Comparison of ENCODE assay signal across 22 mouse cellular contexts in the genomic region with DNA sequence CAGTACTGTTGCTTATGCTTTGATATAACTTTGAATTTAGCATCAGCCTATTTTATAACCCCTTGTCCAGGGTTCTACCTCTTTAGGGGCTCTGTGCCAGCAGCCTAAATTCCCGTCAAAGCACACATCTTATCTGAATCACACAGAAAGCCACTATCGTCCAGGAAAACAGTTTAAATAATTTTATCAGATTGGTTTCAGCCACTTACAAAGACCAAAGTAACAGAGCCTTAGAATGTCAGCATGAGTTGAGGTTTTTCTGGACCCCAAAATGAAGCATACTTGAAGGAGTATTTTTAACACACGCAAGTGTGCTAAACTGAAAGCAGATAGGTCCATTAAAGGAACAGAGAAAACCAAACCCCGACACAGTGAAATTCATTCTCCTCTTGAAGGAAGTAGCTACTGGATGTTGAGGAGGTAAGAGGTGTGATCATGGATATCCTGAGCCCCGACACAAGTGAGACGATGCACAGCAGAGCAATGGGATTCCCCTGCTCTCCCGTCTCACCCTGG. TPM values are rescaled to one million over a fixed set of nuclear protein-coding genes. Genes with fewer than 3 reads are reported as not detected.
A peak's percentile ranks its signal among the peaks of the same experiment; 100 is the strongest.
DNase-seq lines count a peak whose midpoint lies in the region; ATAC-seq and TF ChIP-seq lines count a peak whose summit lies in the region.
"Not testable (repeated sequence)": the region's sequence is repeated elsewhere in the genome, so short reads cannot be mapped to it uniquely, and the experiment has no call there.
"Had no signal": no experiment of that assay in that cellular context is flagged by ENCODE, and none has a peak within 500 bp of the region (broad histone marks: within the 10 kb centered on the region; RNA-seq: fewer than 3 reads in every experiment).

No protein-coding gene starts in this region.

- H3K4me2 ChIP-seq in limb, embryonic 11.5 days (ENCODE audit: low read depth, severe bottlenecking), result not testable (repeated sequence)

- H3K9ac ChIP-seq in limb, embryonic 11.5 days (ENCODE audit: low read length), result not testable (repeated sequence)

- H3K27ac ChIP-seq in limb, embryonic 11.5 days (replicated peaks; ENCODE audit: low read depth, low read length), result not testable (repeated sequence)

- 82% methylated on average over 7 of the region's 7 CpGs for WGBS in limb, embryonic 11.5 days

- TF ChIP-seq CTCF in G1E (IDR thresholded peaks at IDR 0.05; ENCODE audit: low read depth, low read length), result not testable (repeated sequence)

- peak; percentile 18 for DNase-seq in 416B (ENCODE audit: low read depth)
- DNase-seq in G1E (ENCODE audit: low spot score), result not testable (repeated sequence)
- DNase-seq in limb, embryonic 11.5 days (ENCODE audit: low spot score), result peak; percentile 11

- not testable (repeated sequence) for H3K36me3 ChIP-seq in G1E (replicated peaks); limb, embryonic 11.5 days (ENCODE audit: control insufficient read depth, insufficient read depth, low read length)

- not testable (repeated sequence) for H3K27me3 ChIP-seq in G1E (ENCODE audit: insufficient read depth, low read length); limb, embryonic 11.5 days (ENCODE audit: control insufficient read depth, insufficient read depth, low read length)

- H3K9me3 ChIP-seq in G1E (replicated peaks); limb, embryonic 11.5 days (ENCODE audit: control insufficient read depth, low read length): not testable (repeated sequence)

- H3K4me1 ChIP-seq in G1E (ENCODE audit: insufficient read depth, low read depth, low read length); limb, embryonic 11.5 days (ENCODE audit: control insufficient read depth, insufficient read depth, low read length): not testable (repeated sequence)

- H3K4me3 ChIP-seq in G1E (ENCODE audit: low read depth, low read length); limb, embryonic 11.5 days (ENCODE audit: low read depth, low read length): not testable (repeated sequence)

- 0 out of 2 replicates have a peak, but pooled peaks have one; percentile 12 for ATAC-seq in G1E (ENCODE audit: extremely low read depth, insufficient number of reproducible peaks, low FRiP score, poor library complexity, severe bottlenecking)
- peak; percentile 36 for ATAC-seq in common myeloid progenitor, adult 5-6 weeks (replicated peaks; ENCODE audit: low read depth, poor library complexity, severe bottlenecking)
- not testable (repeated sequence) for ATAC-seq in limb, embryonic 11.5 days (ENCODE audit: insufficient number of reproducible peaks, low FRiP score, low TSS enrichment, low read depth)
- peak; percentile 38; the same call in 1 of the 2 replicates for ATAC-seq in megakaryocyte-erythroid progenitor cell, adult 5-6 weeks (replicated peaks; ENCODE audit: low FRiP score, low TSS enrichment, poor library complexity, severe bottlenecking)

RNA-seq across cellular contexts. Expression of a gene that starts 20.0 kb away (rescaled TPM):
- total RNA-seq in G1E (2014; fragmentation: Nextera tagmentation), result not detected in 2 replicates
- not detected in 2 replicates for total RNA-seq in G1E (2017)
- polyA plus RNA-seq in G1E (2012), result not detected in 2 replicates
- 0.37 TPM in 1 of 2 replicates, not detected in the other for total RNA-seq in common myeloid progenitor, adult 5-6 weeks (2017)
- 1.5 and 1.7 TPM in 2 replicates for polyA plus RNA-seq in limb, embryonic 11.5 days (2014; fragmentation: Nextera tagmentation; extraction: Ambion mirVana)
- 0.70 and 1.1 TPM in 2 replicates for total RNA-seq in megakaryocyte-erythroid progenitor cell, adult 5-6 weeks (2014; fragmentation: Nextera tagmentation)
- total RNA-seq in megakaryocyte-erythroid progenitor cell, adult 5-6 weeks (2017), result not detected in 2 replicates
- polyA plus RNA-seq: activated CD4-positive, CD25-positive, alpha-beta regulatory T cell, adult 4 months; C2C12; Patski had no signal

RNA-seq across cellular contexts. Expression of a gene that starts 36.0 kb away (rescaled TPM):
- total RNA-seq in G1E (2014; fragmentation: Nextera tagmentation) (not detected in 2 replicates), G1E (2017) (not detected in 2 replicates)
- not detected in 2 replicates for polyA plus RNA-seq in G1E (2012)
- not detected in 2 replicates for total RNA-seq in common myeloid progenitor, adult 5-6 weeks (2017)
- not detected in 2 replicates for polyA plus RNA-seq in limb, embryonic 11.5 days (2014; fragmentation: Nextera tagmentation; extraction: Ambion mirVana)
- not detected in 2 replicates for total RNA-seq in megakaryocyte-erythroid progenitor cell, adult 5-6 weeks (2014; fragmentation: Nextera tagmentation)
- not detected in 2 replicates for total RNA-seq in megakaryocyte-erythroid progenitor cell, adult 5-6 weeks (2017)
- total RNA-seq: adrenal gland, adult 18-20 months; adrenal gland, adult 8-10 months; adrenal gland, postnatal 14 days; adrenal gland, postnatal 36 days had no signal
- polyA plus RNA-seq: activated CD4-positive, CD25-positive, alpha-beta regulatory T cell, adult 4 months; C2C12; cerebellum, adult 2 months; embryonic facial prominence, embryonic 11.5 days; embryonic facial prominence, embryonic 13.5 days; embryonic facial prominence, embryonic 15.5 days; erythroblast, embryonic 14.5 days; forebrain, embryonic 10.5 days; forebrain, embryonic 12.5 days; forebrain, embryonic 14.5 days; forebrain, embryonic 16.5 days; frontal cortex, adult 2 months; Patski had no signal

RNA-seq across cellular contexts. Expression of a gene that starts 37.1 kb away (rescaled TPM):
- total RNA-seq in G1E (2014; fragmentation: Nextera tagmentation) (8.1 TPM in 1 of 2 replicates, not detected in the other), G1E (2017) (not detected in 2 replicates)
- not detected in 2 replicates for polyA plus RNA-seq in G1E (2012)
- total RNA-seq in common myeloid progenitor, adult 5-6 weeks (2017), result 58.6 and 72.0 TPM in 2 replicates
- 1.2 and 2.5 TPM in 2 replicates for polyA plus RNA-seq in limb, embryonic 11.5 days (2014; fragmentation: Nextera tagmentation; extraction: Ambion mirVana)
- total RNA-seq in megakaryocyte-erythroid progenitor cell, adult 5-6 weeks (2014; fragmentation: Nextera tagmentation), result 18.1 and 20.7 TPM in 2 replicates
- 17.9 and 23.6 TPM in 2 replicates for total RNA-seq in megakaryocyte-erythroid progenitor cell, adult 5-6 weeks (2017)

RNA-seq across cellular contexts. Expression of a gene that starts 47.8 kb away (rescaled TPM):
- total RNA-seq in G1E (2014; fragmentation: Nextera tagmentation) (not detected in 2 replicates), G1E (2017) (0.17 and 0.38 TPM in 2 replicates)
- polyA plus RNA-seq in G1E (2012), result not detected in 2 replicates
- total RNA-seq in common myeloid progenitor, adult 5-6 weeks (2017), result not detected in 2 replicates
- not detected in 2 replicates for polyA plus RNA-seq in limb, embryonic 11.5 days (2014; fragmentation: Nextera tagmentation; extraction: Ambion mirVana)
- not detected in 2 replicates for total RNA-seq in megakaryocyte-erythroid progenitor cell, adult 5-6 weeks (2014; fragmentation: Nextera tagmentation)
- not detected in 2 replicates for total RNA-seq in megakaryocyte-erythroid progenitor cell, adult 5-6 weeks (2017)
- total RNA-seq: adrenal gland, adult 18-20 months; adrenal gland, adult 8-10 months; adrenal gland, postnatal 14 days; adrenal gland, postnatal 36 days had no signal
- polyA plus RNA-seq: activated CD4-positive, CD25-positive, alpha-beta regulatory T cell, adult 4 months; C2C12; cerebellum, adult 2 months; embryonic facial prominence, embryonic 11.5 days; embryonic facial prominence, embryonic 13.5 days; erythroblast, embryonic 14.5 days; forebrain, embryonic 10.5 days; forebrain, embryonic 12.5 days; forebrain, embryonic 14.5 days; forebrain, embryonic 16.5 days; frontal cortex, adult 2 months; Patski had no signal

RNA-seq across cellular contexts. Expression of a gene that starts 53.9 kb away (rescaled TPM):
- total RNA-seq in G1E (2014; fragmentation: Nextera tagmentation) (not detected in 2 replicates), G1E (2017) (0.44 TPM in 1 of 2 replicates, not detected in the other)
- not detected in 2 replicates for polyA plus RNA-seq in G1E (2012)
- total RNA-seq in common myeloid progenitor, adult 5-6 weeks (2017), result 0.05 TPM in 1 of 2 replicates, not detected in the other
- polyA plus RNA-seq in limb, embryonic 11.5 days (2014; fragmentation: Nextera tagmentation; extraction: Ambion mirVana), result 1.1 and 1.4 TPM in 2 replicates
- not detected in 2 replicates for total RNA-seq in megakaryocyte-erythroid progenitor cell, adult 5-6 weeks (2014; fragmentation: Nextera tagmentation)
- total RNA-seq in megakaryocyte-erythroid progenitor cell, adult 5-6 weeks (2017), result not detected in 2 replicates
- polyA plus RNA-seq: activated CD4-positive, CD25-positive, alpha-beta regulatory T cell, adult 4 months; Patski had no signal
